Mouse (Mus musculus): ENCODE results near the gene Msi1. TPM values are rescaled to one million over a fixed set of nuclear protein-coding genes. Genes with fewer than 3 reads are reported as not detected.

Msi1 gene
- polyA plus RNA-seq, 2 experiments = 15.5 to 40.6 TPM

DNA sequence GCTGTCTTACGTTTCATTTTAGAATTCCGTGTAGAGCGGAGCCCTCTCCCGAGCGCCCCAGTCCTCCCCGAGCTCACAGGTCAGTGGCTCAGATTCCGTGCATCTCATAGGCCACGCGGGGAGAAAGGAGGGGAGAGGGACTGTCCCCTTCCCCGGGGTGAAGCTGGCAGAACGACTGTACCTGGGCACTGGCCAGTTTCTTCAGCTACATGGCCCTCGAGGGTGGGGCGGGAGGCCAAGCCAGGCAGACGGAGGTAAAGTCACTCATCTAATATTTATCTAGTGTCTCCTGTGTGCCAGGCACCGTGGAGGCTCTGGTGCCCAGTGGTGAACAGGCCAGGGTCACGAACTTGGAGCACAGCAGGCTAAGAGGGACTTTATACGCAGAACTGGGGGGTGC is 17.7 kb downstream of the Msi1 start:
- Histone ChIP-seq H3K36me3 (ENCODE audit: control insufficient read depth, insufficient read depth, low read length) (peaks cover 96% of the 10 kb centered on the region), H3K4me3 (replicated peaks; ENCODE audit: low read length) (no peak overlapping the region)
- WGBS = 84% methylated on average over 17 of the region's 17 CpGs

DNA sequence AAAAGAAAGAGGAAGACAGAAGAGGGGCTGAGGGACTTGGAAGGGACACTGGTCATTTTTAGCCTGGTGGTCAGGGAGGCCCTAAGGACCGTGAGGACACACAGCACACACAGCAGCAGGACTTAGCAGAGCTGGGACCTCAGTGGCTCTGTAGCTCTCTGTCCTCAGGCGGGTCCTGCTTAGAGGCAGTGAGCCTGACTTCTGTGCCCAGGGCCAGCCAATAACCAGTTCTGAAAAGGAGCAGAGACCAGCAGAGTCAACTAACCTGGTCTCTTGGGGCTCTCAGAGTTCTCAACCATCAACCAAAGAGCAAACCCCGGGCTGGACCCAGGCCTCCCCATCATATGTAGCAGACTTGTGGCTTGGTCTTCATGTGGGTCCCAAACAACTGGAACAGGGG is 19.8 kb downstream of the Msi1 start:
- Histone ChIP-seq H3K9me3 (ENCODE audit: control insufficient read depth, low read length) (no peaks in the 10 kb centered on the region), H3K27ac (replicated peaks; ENCODE audit: low read depth, low read length) (no peak overlapping the region), H3K27me3 (ENCODE audit: control insufficient read depth, insufficient read depth, low read length) (no peaks in the 10 kb centered on the region), H3K36me3 (ENCODE audit: control insufficient read depth, insufficient read depth, low read length) (peaks cover 91% of the 10 kb centered on the region), H3K4me2 (replicated peaks; ENCODE audit: low read depth, low read length, severe bottlenecking) (no peak overlapping the region), H3K9ac (ENCODE audit: low read depth, low read length, severe bottlenecking) (no peak overlapping the region), H3K4me3 (replicated peaks; ENCODE audit: low read length) (no peak overlapping the region), H3K4me1 (ENCODE audit: control insufficient read depth, insufficient read depth, low read length) (no peaks in the 10 kb centered on the region)
- ATAC-seq (ENCODE audit: low FRiP score, low read depth) = no peak
- TF ChIP-seq POLR2A (IDR thresholded peaks at IDR 0.05; ENCODE audit: borderline replicate concordance, extremely low read depth, insufficient read depth, insufficient read length) = no peak
- 85% methylated on average over 3 of the region's 3 CpGs for WGBS
- DNase-seq (ENCODE audit: low spot score) = no peak

More for the DNA sequence above, 17.7 kb downstream of the Msi1 start:
- Histone ChIP-seq H3K4me2 (replicated peaks; ENCODE audit: low read depth, low read length, severe bottlenecking) (no peak overlapping the region), H3K9me3 (ENCODE audit: control insufficient read depth, low read length) (no peaks in the 10 kb centered on the region), H3K27me3 (ENCODE audit: control insufficient read depth, insufficient read depth, low read length) (no peaks in the 10 kb centered on the region), H3K9ac (ENCODE audit: low read depth, low read length, severe bottlenecking) (no peak overlapping the region), H3K27ac (replicated peaks; ENCODE audit: low read depth, low read length) (no peak overlapping the region), H3K4me1 (ENCODE audit: control insufficient read depth, insufficient read depth, low read length) (no peaks in the 10 kb centered on the region)
- DNase-seq (ENCODE audit: low spot score) = no peak
- no peak for TF ChIP-seq POLR2A (IDR thresholded peaks at IDR 0.05; ENCODE audit: borderline replicate concordance, extremely low read depth, insufficient read depth, insufficient read length)
- no peak for ATAC-seq (ENCODE audit: low FRiP score, low read depth)

GRCm38 (mm10) chr5:115450410-115451317 is 21.3 kb downstream of the Msi1 start:
- no peaks in the 10 kb centered on the region for H3K9me3 ChIP-seq (ENCODE audit: control insufficient read depth, low read length)
- H3K36me3 ChIP-seq (ENCODE audit: control insufficient read depth, insufficient read depth, low read length) = peaks cover 82% of the 10 kb centered on the region
- no peaks in the 10 kb centered on the region for H3K27me3 ChIP-seq (ENCODE audit: control insufficient read depth, insufficient read depth, low read length)
- H3K27ac ChIP-seq (replicated peaks; ENCODE audit: low read depth, low read length) = no peak overlapping the region
- H3K4me1 ChIP-seq (ENCODE audit: control insufficient read depth, insufficient read depth, low read length) = no peaks in the 10 kb centered on the region
- no peak overlapping the region for H3K4me2 ChIP-seq (replicated peaks; ENCODE audit: low read depth, low read length, severe bottlenecking)
- no peak; the same call in 1 of the 2 replicates for ATAC-seq (ENCODE audit: low FRiP score, low read depth)
- 92% methylated on average over 25 of the region's 27 CpGs for WGBS
- H3K9ac ChIP-seq (ENCODE audit: low read depth, low read length, severe bottlenecking) = no peak overlapping the region
- no peak overlapping the region for H3K4me3 ChIP-seq (replicated peaks; ENCODE audit: low read length)
- no peak for DNase-seq (ENCODE audit: low spot score)
- TF ChIP-seq POLR2A (IDR thresholded peaks at IDR 0.05; ENCODE audit: borderline replicate concordance, extremely low read depth, insufficient read depth, insufficient read length) = no peak

DNA sequence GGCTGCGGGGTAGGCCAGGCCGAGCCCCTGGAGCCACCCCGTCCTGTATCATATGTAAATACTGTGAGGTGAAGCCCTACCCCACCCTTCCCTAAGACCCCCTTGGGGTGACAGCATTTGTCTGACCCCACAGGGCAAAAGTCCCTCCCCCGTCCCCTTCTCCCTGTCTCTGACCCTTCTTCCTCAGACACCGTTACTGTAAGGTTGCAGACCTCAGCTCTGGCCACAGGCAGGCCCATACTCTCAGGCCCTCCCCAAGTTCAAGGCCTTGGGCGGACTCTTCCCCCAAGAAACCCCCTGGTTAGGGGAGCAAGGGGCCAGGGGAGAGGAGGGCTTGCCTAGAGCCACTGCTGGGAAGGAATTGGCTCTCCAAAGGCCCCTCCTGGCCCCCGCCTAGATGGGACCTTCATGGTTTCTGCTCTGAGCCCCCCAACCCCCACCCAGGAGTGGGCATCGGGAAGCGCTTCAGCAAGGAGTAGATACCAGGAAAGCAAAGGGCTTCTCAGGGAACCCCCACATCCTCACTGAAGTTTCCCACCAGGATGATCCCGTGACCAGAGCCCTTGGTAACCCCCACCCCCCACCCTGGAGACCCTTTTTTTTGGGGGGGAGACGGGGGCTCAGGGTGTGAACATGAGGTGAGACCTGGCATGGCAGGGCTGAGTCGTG is 25.2 kb downstream of the Msi1 start:
- H3K27ac ChIP-seq (replicated peaks; ENCODE audit: low read depth, low read length) = no peak overlapping the region
- 91% methylated on average over 12 of the region's 12 CpGs for WGBS
- ATAC-seq (ENCODE audit: low FRiP score, low read depth) = no peak

DNA sequence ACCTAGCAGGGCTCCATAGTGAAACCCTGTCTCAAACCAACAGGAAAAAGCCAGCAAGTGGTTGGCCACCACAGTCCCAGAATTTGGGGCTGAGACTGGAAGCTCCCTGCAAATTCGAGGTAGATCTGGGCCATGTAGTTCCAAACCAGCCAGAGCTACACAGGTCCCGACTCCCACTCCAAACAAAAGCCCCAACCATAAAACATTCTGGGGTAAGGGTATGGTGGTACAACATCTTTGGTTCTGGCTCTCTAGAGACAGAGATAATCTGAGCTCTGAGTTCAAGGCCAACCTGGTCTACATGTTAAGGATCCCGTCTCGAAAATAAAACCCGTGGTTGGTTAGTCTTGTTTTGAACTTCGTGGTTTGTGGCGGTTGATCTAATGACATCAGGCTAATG is 26.4 kb downstream of the Msi1 start:
- no peaks in the 10 kb centered on the region for H3K9me3 ChIP-seq (ENCODE audit: control insufficient read depth, low read length)
- peaks cover 35% of the 10 kb centered on the region for H3K36me3 ChIP-seq (ENCODE audit: control insufficient read depth, insufficient read depth, low read length)
- H3K9ac ChIP-seq (ENCODE audit: low read depth, low read length, severe bottlenecking) = no peak overlapping the region
- no peaks in the 10 kb centered on the region for H3K4me1 ChIP-seq (ENCODE audit: control insufficient read depth, insufficient read depth, low read length)
- H3K27me3 ChIP-seq (ENCODE audit: control insufficient read depth, insufficient read depth, low read length) = no peaks in the 10 kb centered on the region
- no peak overlapping the region for H3K27ac ChIP-seq (replicated peaks; ENCODE audit: low read depth, low read length)
- no peak overlapping the region for H3K4me2 ChIP-seq (replicated peaks; ENCODE audit: low read depth, low read length, severe bottlenecking)
- H3K4me3 ChIP-seq (replicated peaks; ENCODE audit: low read length) = no peak overlapping the region
- TF ChIP-seq POLR2A (IDR thresholded peaks at IDR 0.05; ENCODE audit: borderline replicate concordance, extremely low read depth, insufficient read depth, insufficient read length) = no peak
- ATAC-seq (ENCODE audit: low FRiP score, low read depth) = no peak
- no peak for DNase-seq (ENCODE audit: low spot score)
- 80% methylated on average over 7 of the region's 7 CpGs for WGBS

More for the DNA sequence above, 25.2 kb downstream of the Msi1 start:
- Histone ChIP-seq H3K4me1 (ENCODE audit: control insufficient read depth, insufficient read depth, low read length) (no peaks in the 10 kb centered on the region), H3K9ac (ENCODE audit: low read depth, low read length, severe bottlenecking) (no peak overlapping the region), H3K4me2 (replicated peaks; ENCODE audit: low read depth, low read length, severe bottlenecking) (no peak overlapping the region), H3K4me3 (replicated peaks; ENCODE audit: low read length) (no peak overlapping the region), H3K36me3 (ENCODE audit: control insufficient read depth, insufficient read depth, low read length) (peaks cover 48% of the 10 kb centered on the region), H3K27me3 (ENCODE audit: control insufficient read depth, insufficient read depth, low read length) (no peaks in the 10 kb centered on the region), H3K9me3 (ENCODE audit: control insufficient read depth, low read length) (no peaks in the 10 kb centered on the region)
- no peak for DNase-seq (ENCODE audit: low spot score)
- no peak for TF ChIP-seq POLR2A (IDR thresholded peaks at IDR 0.05; ENCODE audit: borderline replicate concordance, extremely low read depth, insufficient read depth, insufficient read length)

Data from limb, embryonic 14.5 days (tissue).